Mouse (Mus musculus) mesoderm, embryonic 11.5 days (tissue): ENCODE results near the gene Dpep2nb.
"Not testable (repeated sequence)": the region's sequence is repeated elsewhere in the genome, so short reads cannot be mapped to it uniquely, and the experiment has no call there.

Source experiments
- DNase-seq: peaks from one replicate; pipeline ENCODE4 v3.0.0-alpha.2; 2012; ENCODE audit warnings: low read depth, low spot score

Dpep2nb gene

DNA sequence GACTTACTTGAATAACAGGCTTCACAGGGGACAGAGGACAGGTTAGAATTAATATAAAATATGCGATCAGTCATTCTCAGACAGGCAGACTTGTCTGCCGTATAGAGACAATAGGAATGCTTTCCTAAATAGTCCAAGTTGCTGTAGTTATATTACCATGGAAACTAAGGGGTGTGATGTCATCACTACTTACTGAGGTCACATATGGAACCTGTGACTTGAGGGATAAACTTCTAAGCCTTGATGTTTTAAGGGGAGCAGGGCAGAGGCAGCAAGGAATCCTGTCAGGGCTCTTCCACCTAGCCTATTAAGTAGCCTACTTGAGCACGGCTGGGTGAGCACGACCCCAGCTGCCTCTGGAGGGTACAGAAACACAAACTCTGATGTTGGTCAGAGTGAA, at the start of gene Dpep2nb:
Dpep2nb (minus strand) TSS at position 101 of the 400 bp plus-strand sequence.
- DNase-seq = no peak

DNA sequence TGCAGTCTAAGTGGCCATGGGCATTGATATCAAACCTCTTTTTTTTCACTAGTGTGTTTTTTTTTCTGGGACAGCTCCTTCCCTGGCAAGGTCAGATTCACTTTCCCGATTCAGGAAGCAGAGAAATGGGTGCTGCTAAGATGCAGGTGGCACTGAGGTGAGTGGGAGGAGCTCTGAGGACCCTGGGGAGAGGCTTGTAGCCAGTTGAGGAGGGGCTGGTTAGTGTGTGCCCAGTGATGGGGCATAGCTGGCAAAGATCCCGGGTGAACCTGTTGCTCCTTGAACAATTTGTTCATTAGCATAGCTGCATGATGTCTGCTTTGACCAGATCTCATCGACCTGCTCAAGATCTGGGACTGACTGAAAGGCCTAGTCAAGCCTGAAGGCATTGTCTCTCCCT, 49.3 kb upstream of the Dpep2nb start:
- DNase-seq = no peak

DNA sequence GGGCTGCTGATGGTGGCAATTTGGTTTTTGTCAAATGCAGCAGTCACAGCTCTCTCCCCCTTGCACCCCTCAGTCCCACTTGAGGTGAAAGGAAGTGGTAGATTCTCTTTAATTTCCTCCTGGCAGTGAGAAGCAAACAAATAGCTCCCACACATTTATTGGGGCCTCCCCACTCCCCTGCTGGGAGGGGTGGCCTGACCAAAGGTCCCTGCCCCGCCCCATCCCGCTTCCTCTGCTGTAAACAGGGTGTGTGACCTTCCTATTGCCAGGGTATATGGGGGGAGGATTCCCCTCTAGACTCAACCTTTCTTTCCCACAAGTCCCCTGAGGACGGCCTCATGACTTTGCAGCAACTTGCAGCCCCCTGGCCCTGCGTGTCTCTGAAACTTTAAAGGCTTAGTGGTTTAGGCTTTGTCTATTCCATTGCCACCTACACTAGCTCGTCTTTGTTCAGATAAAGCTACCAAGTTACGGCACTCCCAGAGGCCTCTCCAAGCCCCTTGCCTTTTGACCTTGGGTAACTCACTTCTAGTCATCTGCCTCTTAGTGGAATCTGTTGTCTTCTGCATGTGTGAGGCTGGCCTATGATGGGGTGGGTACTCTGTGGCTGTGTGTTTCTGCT, 48.5 kb upstream of the Dpep2nb start:
- DNase-seq = no peak

DNA sequence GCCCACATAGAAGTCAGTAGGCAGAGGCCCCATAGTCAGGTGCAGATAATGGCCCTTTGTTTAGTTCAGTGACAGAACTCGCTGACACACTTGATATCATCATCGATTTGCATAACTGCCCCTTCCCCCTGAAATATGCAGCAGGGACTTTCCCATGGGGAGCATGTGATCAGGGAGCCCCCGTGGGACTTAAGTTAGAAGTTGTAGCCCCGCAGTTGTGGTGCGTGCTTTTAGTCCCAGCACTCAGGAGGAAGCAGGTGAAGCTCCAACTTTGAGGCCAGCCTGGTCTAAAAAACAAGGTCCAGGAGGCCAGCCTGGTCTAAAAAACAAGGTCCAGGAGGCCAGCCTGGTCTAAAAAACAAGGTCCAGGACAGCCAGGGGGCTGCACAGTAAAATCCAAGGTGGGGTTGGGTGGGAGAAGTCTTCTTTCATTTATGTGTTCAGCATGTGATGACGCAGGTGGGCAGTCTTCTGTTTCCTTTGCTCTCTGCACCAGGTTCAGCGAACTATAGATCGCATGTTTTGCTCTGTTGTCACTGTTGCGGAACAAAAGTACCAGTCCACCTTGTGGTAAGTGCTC, 46.8 kb upstream of the Dpep2nb start:
- no peak for DNase-seq

DNA sequence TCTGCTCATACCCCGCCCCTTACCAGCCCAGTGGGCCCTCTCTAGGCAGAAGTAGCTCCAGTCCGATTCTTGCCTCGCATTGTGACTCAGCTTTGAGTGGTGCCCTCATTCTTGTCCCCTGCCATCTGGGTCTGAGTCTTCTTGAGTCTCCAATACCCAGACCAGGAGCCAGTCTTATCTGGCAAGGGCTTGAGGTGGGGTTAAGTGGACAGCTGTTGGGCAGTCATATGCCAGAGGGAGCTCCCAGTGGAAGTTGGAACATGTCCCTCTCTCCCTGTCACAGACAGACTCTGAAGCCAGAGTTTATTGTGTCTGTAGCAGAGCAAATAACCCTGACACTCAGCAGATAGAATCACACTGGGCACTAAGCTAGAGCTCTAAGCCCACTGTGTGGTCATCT, 45.3 kb upstream of the Dpep2nb start:
- no peak for DNase-seq

DNA sequence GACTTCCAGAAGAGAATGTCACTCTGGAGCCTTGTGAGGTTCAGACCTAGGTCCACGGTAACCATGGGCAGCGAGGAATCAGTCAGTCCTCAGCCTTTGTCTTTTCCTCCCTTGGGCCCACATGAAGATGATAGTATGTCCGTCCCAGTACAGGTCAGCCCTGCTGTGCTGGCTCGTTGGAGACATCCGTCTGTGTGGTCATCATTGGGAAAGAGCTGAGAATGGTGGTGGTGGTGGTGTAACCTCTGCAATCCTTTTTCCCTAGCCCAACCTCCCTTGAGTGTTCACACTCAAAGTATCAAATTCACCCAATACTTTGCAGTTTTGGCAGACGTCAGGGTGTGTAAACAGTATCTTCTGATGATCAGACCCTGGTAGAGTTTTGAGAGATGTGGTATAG, 44.1 kb upstream of the Dpep2nb start:
- DNase-seq = no peak

DNA sequence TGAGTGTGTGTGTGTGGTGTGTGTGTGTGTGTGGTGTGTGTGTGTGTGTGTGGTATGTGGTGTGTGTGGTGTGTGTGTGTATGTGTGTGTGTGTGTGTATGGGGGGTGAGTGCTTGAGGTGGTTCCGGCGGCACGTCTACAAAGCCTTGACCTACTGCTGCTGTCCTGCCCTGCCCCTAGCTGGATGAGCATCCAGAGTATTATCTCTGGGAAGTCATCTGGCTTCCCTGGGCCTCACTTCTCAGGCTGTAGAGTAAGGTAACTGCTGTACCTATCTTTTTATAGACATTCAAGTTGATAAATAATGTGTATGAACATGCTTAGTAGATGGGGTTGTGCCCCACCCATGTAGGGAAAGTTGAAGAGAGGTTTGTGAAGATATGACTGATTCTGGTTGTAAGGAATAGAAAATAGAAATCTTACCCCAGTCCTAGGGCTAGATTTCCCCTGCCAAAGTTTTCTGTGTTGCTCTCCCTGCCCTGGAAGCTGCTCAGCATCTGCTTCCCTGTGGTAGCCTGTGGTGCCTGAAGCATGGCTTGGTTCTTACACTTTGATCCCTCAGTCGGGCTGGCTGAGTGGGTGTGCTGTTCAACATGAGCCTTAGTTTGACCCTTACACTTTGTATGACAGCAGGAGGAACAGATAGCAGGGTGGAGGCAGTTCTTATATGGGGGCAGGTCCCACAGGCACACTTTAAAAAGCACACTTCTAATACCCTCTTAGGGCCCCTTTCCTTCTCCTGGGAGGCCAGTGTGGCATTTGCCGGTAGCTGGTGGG, 42.3 kb upstream of the Dpep2nb start:
- no peak for DNase-seq

DNA sequence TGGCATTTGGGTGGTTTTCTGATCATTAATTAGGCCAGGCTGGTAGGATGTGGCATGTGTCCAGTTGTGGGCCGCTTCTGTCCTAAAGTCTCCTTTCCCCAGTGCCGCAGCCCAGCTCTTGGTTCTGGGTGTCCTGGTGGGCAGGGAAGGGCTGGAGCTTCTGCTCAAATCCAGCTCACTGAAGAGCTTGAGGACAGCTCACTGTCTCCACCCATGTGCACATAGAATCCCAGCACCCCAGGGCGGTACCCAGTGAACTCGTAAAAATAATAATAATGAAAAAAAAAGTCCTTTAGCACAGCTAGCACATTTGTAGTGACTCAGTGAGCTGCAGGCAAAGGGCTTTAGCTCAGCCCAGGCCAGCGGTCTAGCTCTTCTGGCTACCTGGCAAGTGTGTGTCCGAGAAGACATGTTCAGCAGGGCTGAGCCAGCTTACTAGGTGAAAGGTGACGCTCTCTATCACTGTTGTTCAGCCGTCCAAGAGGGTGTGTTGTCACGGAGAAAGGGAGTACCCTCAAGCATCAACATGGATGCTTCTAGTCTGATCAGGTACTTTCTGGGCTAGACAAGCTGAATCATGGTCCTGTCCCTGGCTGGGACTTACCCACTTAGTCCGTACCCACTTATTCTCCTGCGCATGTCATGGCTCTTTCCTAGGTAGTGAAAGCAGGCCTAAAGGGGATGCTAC, 41.2 kb upstream of the Dpep2nb start:
- no peak for DNase-seq

DNA sequence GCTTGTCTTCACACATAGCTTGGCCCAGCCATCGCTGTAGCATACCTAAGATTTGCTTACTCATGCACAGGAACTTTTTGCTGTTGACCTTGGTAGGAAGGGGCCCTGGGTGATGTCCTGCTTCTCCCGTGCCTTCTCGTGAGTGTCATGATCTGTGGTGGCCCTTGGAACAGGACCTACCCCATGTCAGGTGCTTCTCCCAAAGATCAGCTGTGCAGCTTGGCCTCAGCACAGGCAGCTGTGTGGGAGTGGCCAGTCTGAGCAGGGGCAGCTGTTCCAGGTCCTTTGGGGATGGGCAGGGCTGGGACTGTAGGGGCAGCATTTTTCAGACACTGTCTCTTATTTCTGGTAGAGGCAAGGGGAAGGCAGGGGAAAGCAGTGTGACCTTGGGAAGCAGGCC, 38.4 kb upstream of the Dpep2nb start:
- DNase-seq = peak; percentile 27

DNA sequence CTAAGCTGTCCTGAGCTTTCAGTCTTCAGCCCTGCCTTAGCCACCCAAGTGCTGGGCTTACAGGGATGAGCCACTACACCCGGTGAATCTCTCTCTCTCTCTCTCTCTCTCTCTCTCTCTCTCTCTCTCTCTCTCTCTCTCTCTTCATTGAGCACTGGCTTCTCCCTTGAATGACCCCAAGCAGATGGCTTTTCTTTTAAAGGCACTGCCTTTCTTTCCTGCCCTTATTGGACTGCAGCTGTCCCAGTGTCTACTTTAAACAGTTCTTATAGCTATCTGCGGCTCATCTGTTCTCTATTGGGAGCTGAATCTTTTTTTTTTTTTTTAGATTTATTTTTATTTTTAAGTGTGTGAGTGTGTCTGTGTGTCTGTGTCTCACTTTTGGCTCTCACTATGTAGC, 37.3 kb upstream of the Dpep2nb start:
- DNase-seq = no peak

DNA sequence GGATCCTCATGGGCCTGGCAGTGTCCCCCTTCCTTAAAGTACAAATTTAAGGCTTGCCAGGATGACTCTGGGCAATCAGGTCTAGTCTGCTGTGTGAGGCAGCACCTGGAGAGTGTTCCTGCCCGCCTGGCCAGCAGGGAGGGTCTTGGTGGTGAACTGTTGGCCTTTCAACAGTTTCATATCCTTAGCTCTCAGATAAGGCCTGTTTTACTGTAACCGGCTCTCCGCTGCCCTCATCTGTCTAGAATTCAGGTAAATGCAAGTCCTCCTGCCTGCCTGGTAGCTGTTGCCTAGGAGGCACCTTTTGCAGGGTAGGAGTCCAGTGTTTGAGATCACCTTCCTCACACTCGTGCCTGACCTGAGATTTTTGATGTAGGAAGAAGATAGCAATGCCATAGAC, 34.4 kb upstream of the Dpep2nb start:
- no peak for DNase-seq

DNA sequence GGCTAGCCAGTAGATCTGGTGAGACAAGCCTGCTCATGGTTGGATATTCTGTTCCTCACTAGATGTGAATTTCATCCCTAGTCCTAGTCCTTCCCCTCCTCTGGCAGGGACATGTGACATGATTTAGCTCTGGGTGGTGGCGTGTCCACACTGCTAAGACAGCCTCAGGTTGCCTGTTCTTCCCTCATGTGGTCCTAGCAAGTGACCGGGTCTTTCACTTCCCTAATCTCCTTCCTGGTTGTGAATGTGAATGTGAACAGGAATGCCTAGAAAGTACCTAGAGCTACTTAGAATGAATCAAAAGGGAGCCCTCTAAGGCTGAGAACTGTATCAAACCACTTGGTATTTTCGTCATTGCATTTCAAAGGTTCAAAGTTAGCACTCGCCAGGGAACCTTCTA, 33.8 kb upstream of the Dpep2nb start:
- DNase-seq = no peak

DNA sequence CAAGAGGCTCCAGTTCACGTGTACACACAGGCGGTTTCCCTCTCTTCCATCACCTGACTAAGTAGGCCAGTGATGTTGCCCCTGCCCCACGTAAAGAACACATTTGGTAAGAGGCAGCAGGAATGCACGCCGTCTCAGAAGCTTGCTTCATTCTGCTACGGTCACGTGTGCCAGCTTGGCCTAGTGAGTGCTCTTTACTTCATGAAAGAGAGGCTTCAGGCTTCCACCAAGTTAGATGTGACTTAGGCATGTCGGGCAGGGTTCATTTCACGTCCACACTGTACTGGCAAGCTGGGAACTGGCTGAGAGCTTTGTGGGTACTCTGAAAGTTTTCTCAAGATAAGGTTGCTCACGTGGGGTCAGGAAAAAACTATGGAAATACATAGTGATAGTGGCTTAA, 32.9 kb upstream of the Dpep2nb start:
- no peak for DNase-seq

DNA sequence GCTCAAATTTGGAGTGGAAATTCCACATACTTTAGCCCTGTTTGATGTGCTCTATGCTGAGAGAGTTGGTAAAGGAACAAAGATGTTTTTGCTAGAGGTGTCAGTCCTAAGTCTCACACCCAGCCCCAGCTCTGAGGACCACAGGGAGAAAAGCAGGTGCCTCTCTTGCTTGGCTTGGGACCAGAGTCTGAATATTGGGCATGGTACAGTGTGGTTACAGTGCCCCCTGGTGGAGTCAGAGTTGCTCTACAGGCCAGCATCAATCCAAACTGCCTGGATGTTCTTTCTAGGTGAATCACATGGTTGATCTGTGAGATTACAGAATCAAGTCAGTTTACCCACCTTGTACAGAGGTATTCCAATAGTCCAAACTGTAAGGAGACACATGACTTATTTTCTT, 16.7 kb upstream of the Dpep2nb start:
- DNase-seq = peak; percentile 79

DNA sequence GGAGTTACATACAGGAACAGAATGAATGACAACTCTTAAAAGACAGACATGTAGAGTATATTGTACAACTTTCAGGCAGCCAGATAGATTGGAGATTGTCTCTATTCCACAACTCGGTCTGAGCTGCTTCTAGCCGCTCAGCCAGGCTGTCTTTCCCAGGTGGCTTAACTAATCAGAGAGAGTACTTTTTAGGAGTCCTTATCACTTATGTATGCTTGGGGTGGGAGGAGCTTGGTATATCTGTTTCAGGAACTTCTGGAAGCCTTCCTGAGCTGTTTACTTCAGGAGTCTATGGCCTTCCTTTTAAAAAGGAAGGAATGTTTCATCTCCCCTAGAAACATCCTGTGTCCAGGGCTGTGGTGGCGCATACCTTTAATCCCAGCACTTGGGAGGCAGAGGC, 12.3 kb upstream of the Dpep2nb start:
- DNase-seq = no peak

DNA sequence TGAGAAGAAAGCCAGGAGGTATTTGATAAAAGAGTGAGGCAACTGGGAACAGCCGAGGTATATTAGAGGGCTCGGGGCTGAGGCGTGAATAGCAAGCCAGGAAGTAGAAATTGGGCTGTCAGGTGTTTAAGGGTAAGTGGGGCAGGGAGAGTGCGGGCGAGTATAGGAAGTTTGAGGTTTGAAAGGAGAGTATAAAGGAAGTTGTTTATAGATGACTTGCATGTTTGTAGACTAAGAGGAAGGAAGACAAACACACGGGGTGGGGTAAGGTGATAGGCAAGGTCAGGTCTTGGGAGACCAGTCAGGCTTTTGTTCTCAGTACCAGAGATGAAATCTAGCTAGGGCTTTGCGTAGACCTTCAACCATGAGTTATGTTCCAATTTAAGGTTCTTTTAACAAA, 11.4 kb upstream of the Dpep2nb start:
- no peak for DNase-seq

DNA sequence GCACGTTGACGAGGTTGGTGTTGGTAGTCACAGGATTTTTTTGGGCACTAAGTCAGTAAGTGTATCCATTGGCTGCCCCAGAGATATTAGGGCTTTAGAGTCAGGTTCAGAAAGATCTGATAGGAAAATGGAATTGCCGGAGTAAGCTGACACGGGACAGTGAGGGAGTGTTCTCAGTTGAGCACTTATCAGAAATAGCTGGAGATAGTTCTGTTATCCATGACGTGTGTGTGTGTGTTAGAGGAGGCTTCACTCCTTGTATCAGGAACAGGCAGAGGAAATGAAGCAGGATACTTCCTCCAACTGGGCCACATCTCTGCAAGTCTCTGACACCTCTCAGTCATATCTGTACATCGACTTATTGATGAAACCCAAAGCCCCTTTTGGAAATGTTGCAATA, 10.5 kb upstream of the Dpep2nb start:
- no peak for DNase-seq

DNA sequence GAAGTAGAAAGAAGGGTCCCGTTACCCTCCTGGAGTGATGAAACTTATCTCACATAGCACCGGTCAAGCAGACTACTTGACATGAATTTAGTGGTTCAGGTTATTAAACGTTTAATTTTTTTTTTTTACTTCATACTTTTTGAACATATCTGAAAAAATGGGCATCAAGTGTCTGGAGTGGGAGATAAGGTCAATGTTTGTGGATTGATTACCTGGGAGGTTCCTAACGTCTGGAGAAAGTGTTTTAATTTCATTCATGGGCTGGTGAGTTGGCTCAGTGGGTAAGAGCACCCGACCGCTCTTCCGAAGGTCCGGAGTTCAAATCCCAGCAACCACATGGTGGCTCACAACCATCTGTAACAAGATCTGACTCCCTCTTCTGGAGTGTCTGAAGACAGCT, 6.4 kb upstream of the Dpep2nb start:
- not testable (repeated sequence) for DNase-seq

DNA sequence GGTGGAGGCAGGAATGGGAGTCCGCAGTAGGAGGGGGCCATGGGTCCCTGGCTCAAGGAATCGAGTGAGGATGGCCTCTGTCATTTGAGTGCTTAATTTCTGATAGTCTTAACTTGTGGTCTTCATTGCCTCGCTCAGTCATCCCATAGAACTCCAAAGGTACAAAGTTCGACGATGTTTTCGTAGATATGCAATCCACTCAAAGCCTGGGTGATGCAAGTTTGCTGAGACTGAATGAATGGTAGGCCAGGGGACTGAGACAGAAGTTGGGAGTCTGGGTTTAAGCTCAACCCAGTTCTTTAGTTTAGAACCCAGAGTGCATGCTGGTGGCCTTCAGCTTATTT, 5.8 kb upstream of the Dpep2nb start, which contains the start of gene Ddx28:
Ddx28 (minus strand) TSS at position 240 of the 344 bp plus-strand sequence.
- no peak for DNase-seq

DNA sequence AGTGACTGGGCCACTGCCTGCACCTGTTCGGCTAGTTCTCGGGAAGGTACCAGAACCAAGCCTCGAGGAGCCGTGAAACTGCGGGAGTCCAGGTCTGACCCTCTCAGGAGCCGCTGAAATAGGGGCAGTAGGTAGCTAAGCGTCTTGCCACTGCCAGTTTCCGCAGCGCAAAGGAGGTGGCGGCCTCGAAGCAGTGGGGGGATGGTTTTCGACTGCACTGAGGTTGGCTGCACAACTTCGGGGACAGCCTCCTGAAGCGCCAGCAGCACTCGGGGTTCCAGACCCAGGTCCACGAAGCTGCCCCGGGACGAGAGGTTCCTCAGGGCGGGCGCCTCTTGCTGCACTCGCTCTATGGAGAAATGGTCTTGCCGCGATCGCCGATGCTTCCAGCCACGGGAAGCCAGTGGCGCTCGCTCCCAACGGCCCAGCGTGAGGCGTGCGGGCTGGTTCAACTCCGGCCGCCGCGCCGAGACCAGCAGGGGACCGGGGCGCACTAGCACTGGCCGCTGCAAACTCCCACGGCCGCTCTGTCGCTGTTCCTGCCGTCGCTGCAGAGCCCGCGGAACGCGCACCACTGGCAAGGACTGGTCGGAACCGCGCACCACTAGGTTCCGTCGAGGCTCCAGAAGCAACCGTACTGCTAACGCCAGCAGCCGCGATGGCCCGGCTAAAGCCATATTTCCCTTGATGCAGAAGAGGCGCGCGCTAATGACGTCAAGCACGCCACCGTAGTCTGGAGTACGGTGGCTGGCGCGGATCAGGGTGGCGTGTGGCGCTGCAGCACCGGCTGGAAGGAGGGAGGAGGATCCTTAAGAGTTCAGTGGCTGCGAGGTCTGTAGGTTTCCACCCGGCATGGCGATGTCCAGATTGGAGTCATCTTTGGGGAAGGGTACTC, 5.2 kb upstream of the Dpep2nb start:
- peak; percentile 94 for DNase-seq

DNA sequence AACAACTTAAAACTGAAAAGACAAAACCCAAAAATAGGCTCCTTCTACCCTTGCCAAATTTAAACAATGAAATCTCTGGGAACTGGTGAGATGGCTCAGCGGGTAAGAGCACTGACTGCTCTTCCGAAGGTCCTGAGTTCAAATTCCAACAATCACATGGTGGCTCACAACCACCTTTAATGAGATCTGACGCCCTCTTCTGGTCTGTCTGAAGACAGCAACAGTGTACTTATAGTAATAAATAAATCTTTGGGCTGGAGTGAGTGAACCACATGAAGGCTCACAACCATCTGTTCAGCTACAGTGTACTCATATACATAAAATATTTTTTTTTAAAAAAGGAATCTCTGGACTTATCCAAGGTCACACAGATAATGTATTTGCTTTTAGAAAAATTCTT, 2.1 kb upstream of the Dpep2nb start:
- not testable (repeated sequence) for DNase-seq

DNA sequence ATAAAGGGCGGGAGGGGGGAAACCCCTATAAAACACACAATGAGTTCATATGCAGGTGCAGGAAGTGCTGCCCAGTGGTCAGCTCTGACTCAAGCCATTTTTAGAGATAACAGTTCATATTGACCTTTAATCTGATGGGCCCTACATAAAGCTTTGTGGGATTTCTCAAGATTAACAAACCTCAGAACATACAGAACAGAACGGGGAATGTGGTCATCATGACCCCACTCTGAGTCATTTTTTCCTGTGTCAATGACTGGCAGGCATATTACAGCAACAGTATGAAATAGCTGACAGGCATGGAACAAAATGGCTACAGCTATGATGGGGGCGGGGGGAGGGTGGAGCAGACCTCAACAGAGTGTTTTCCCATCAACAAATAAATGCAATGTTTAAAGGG, 1.4 kb upstream of the Dpep2nb start:
- DNase-seq = no peak
